Mouse (Mus musculus) lung, postnatal 4 days (tissue): ENCODE measurements around the gene Klhl11.

Experiments used
- DNase-seq, 2 experiments: peaks; one replicate each; pipeline ENCODE4 v3.0.0; 2021

The Klhl11 gene

DNA sequence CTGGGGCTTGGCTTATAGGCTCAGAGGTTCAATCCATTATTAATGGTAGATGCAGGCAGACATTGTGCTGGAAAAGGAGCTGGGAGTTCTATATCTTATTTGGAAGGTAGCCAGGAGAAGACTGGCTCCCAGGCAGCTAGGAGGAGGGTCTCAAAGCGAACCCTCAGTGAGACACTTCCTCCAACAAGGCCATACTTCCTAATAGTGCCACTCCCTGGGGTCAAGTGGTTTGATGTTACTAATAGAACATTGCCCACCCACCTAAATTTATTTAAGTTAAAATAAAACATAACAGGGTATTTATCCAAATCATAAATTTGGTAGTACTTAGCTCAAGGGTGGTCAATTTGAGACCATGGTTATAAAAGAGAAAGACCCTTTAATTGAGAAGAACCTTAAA lies 6.7 kb downstream of the Klhl11 start:
- no peak for DNase-seq

DNA sequence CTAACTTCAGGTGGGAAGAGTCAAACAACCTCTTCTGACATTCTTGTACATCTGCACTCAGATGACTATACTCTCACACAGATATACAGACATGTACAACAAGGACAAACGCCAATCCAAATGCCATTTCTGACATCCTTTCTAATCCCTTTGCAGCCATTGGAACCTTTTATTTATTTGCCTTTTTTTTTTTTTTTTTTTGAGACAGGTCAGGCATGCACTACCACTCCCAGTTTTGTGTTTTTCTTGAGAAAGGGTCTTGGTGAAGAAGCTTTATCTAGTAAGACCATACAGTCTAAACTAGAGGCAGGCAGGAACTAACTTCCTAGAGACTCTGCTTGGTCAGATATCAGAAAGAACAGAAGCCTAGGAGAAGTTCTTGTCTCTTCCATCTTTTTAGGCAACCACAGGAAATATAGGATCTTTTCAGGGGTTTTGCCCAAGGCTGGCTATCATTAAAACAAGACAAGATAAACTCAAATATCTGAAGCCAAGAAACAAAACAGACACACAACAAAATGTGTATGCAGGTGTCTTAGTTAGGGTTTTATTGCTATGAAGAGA lies 7.2 kb downstream of the Klhl11 start:
- no peak for DNase-seq

DNA sequence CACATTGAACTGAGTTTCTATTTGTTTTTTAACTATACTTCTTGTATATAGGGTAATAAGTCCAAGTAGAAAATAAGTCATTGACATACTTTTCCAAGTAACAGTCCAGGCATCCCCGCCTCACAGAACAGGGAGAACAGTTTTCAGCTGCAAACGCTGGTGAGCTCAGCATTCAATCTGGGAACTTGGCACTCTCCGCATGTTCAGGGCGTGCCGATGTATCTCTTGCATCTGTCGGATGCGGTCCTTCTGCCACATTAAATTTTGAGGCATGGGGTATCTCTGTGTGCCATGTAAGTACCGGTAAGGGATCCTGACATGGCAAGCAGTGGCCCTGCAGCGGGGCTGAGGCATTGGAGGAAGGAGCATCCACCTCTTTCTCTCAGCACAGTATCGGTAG lies 9.8 kb downstream of the Klhl11 start:
- DNase-seq = no peak

DNA sequence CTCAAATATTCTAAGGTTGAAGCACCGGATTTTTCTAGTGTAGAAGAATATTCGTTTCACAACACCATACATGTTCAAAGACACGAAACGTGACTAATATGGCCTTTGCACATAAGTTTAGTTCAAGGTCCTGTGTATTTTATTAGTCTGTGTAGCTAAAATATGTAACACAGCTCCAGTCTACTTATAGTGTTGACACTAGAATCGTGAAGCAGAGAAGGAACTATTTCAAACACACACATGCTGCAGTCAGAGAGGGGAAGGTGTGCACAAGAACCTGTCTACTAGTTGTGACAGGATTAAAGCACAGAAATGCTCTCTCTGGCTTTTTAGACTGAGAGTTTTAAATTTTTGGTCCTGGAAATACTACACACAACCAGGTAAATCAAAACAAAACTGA lies 14.8 kb downstream of the Klhl11 start:
- DNase-seq = no peak

DNA sequence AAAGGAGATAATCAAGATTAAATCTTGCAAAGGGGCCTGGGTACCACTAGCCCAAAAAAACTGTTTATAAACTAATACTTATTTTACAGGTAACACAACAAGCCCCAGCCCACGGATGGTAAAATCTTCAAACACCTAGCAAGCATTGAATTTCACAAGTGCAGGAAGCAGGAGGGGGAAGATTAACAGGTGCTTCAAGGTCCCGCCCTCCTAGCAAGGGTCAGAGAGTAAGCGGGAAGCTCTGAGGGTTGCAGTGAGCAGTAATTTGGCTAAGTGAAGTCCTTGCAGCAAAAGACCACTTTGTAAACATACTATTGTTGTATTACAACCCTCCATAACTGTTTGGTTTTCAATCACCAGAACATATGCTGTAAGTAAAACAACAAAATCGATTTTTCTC lies 15.3 kb downstream of the Klhl11 start:
- DNase-seq = no peak

DNA sequence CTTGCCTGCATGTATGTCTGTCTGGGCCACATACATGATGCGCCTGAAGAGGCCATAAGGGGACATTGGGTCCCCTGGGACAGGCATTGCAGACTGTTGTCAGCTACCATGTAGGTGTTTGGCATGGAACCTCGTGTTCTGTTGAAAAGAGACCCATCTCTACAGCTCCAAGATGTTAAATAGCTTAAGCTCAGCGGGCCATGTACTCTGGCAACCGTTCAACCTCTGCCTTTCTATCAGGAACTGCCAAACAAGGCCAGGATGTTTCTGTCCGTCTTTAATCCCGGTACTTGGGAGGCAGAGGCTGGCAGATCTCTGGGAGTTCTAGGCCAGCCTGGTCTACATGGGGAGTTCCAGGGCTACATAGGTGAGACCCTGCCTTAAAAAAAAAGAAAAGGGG lies 29.9 kb downstream of the Klhl11 start:
- no peak for DNase-seq

DNA sequence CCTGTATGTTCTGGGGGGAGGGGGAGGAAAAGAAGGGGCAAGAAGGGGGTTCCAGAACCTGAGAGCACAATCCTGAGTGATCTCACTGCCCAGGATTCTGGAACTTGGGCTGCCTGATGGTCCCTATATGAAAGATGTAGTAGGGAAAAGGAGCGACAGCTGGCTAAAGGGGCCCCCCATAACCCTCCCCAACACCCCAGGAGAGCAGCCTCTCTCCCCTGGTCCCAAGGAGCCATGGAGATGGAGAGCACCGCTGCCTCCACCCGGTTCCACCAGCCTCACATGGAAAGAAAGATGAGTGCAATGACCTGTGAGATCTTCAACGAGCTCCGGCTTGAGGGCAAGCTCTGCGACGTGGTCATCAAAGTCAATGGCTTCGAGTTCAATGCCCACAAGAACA lies 30.7 kb downstream of the Klhl11 start, which contains the start of the genes Nt5c3b and Klhl10:
TSS of gene Nt5c3b (minus strand) at position 12 of the 400 bp plus-strand sequence.
TSS of gene Klhl10 (plus strand) at position 121 of the 400 bp plus-strand sequence.
- no peak for DNase-seq

DNA sequence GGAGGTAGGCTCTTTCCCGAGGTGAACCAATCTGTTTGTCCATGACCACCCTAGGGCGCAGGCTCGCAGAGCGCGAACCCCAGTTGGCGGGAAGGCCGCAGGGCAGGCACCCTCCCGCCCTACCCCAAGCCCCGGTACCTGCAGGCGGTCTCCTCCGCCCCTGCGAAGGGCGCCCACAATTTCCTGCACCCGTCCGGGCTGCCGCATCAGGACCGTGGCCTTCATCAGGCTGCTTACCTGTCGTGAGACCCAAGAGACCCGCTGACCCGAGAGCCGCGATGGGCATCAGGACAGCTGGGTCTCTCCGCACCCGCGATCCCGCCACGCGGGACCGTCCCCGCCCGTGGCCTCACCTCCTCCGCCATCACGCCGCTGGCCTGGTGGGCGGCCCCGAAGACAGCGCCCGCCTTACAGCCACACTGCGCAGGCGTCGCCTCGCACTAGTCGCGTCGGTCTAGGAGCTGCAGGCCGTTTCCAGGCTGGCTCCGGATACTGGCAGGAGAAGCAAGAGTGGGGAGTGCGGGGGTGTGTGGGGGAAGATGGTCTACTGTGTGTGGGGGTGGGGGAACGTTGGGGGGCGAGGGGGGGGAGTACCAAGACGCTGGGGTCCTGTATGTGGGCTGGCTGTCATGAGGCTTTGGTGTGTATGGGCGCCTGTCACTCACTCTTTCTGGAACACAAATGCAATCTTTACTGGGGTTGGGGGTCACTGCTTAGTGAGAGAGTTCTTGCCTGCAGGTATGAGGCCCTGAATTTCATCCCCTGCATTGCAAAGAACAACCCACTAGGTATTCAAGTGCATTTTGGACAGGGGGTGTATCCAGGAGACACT lies 31.6 kb downstream of the Klhl11 start:
- DNase-seq = peak; percentile 91 to 92

DNA sequence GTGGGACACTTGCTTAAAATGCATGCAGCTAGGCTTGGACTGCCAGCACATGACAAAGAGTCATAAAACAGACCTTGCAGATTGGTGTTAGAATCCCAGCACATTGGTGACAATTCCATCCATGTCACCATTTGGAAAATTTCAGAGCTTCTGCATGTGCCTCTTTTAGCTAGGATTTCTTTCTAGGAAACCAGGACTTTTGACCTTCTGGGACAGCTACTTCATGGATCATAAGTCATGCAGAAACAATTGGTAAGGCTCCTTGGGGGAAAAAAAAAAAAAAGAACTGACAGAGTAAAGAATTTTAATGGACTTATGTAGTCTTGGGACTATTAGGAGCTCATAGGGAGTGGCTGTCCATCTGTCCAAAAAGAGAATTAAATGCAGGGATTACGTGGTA lies 34.6 kb downstream of the Klhl11 start:
- DNase-seq = no peak

DNA sequence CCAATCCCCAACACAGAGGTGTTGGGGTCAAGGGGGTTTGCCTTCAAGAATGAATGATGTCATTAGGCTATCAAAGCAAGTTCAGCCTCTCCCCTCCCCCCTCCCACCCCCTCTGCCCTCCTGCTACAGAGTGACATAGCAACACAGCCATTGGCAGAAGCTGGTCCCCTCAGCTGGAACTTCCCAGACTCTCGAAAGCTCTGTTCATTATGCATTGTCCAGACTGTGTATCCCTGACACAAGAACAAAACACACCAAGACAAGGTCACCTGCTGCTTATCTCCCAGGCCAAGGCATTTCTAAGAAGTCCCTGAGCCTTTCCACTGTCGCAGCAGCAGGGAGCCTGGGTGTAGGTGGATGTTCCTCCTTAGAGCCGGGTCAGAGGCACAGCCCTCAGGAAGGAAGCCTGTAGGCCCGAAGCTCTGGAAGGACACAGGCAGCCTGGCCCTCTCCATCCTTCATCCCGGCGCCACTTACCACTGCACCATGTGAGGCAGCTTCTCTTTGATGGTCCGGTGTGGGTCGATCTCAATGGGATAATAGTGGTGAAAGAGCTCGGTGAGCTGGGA lies 36.8 kb downstream of the Klhl11 start:
- DNase-seq = no peak

DNA sequence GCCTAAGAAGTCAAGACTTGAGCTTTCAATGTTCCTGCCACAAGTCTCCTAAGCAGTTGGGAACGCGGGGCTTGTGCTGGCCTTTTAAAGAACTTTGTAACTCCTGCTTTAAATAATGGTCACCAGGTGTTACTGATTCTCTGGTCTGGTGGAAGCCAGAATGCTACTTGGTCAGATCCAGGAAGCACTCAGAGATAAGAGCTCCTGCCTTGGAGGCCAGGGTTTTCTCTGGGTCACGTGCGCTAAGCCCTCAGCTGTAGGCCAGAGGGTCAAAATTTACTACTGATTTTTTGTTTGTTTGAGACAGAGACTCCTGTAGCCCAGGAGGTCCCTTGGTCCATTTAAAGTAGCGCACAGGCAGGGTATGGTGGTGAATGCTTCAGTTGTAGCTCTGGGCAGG lies 40.5 kb downstream of the Klhl11 start:
- peak in 1 of 2 experiments; percentile 50 for DNase-seq

DNA sequence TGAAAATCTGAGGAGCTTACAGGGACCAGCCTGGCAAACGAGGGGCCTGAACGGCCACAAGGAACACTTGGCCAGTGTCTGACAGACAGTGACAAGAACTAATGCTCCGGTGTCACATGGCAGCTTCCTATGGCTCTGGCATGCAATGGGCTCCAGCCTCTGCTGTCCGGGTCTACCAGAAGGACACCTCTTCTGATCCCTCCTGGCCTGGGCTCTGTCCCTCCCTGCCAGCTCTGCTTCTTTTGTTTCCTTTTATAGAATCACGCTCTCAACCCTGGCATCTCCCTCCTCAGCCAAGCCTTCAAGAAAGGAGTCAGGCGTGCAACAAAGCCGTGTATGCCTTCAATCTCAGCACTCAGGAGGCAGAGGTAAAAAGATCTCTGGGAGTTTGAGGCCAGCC lies 42.5 kb downstream of the Klhl11 start:
- DNase-seq = no peak

DNA sequence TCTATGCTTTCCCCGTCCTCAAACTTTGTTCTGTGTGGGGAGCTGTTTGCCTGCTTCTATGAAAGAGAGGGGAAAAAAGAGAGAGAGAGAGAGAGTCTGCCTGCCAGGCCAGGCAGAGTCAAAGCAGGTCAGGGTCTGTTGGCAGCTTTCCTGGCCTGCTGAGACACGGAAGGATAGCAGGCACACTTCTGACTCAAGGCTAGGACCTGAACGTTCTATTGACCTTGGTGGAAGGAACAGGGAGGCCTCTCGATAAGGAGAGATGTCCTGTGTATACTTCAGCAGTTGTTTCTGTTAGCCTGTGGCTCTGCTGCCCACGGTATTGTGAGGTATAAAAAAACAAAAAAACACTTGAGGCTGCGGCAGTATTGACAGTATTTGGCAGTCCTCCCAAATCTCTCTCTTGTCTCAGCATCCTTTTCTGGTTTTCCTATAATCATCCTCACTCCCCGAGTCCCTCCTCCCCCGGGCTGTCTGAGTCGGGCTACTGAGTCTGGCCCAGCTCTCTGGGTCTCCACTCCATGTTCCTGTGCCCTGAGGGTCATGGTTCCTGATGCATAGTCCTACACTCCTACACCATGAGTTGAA lies 43.8 kb downstream of the Klhl11 start:
- DNase-seq = no peak

DNA sequence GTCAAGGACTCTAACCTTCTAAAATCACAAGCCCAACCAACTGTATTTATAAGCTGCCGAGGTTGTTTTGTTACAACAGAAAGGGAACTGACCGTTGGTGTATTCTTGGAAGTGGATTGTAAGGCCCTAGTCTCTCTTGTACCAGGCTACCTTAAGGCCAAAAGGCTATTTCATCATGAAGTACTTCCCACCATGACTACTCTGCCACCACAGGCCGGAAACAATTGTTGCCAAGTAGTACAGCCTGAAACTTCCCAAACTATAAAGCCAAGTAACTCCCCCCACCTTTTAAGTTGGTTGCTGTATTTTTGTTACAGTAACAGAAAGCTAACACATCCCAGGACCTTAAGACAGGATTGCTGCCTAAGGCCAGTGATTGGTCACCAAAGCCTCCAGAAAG lies 45.7 kb downstream of the Klhl11 start:
- DNase-seq = no peak

DNA sequence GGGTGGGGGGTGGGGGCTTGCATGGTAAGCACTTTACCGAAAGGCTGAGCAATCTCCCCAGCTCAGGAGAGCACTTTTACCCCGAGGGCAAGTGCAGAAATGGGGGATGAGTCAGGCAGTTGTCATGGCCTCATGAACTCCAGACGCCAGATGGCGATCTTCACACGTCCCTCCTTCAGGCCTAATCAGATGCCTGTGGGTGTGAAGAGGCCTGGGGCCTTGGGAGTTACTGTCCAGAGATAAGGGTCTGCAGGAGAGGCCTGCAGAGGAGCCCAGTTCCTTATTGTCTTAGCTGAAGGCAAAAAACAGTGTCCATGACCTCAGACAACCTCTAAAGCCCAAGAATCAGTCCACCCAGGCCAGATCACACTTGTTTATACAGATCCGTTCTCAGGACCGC lies 46.7 kb downstream of the Klhl11 start:
- DNase-seq = peak; percentile 73 to 79

DNA sequence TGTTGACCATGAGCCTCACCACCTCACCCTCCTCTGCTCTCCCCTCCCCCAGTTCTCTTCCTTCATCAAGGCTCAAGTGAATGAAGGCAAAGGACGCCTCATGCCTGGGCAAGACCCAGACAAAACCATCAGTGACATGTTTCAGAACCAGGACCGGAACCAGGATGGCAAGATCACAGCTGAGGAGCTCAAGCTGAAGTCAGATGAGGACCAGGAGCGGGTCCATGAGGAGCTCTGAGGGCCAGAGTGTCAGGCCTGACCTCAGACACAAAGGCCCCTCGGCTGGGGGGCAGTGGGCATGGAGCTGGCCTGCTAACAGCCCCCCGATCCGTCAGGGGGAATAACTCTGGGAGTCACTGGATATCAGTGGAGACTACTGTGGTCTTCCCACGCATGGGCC lies 48.7 kb downstream of the Klhl11 start:
- DNase-seq = no peak

DNA sequence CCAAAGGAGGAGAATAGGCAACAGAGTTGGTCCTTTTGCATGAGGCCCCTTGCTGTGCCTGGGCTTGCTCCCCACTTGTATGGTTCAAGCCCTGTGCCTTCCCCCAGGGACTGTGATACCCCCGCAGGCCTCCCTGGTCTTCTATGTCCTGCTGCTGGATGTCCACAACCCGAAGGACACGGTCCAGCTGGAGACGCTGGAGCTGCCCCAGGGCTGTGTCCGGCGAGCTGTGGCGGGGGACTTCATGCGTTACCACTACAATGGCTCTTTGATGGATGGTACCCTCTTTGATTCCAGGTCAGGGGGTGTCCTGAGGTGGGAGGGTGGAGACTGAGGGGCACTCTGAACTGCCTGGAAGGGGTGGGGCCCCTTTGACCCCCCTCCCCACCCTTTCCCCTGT lies 51.0 kb downstream of the Klhl11 start:
- DNase-seq = no peak

DNA sequence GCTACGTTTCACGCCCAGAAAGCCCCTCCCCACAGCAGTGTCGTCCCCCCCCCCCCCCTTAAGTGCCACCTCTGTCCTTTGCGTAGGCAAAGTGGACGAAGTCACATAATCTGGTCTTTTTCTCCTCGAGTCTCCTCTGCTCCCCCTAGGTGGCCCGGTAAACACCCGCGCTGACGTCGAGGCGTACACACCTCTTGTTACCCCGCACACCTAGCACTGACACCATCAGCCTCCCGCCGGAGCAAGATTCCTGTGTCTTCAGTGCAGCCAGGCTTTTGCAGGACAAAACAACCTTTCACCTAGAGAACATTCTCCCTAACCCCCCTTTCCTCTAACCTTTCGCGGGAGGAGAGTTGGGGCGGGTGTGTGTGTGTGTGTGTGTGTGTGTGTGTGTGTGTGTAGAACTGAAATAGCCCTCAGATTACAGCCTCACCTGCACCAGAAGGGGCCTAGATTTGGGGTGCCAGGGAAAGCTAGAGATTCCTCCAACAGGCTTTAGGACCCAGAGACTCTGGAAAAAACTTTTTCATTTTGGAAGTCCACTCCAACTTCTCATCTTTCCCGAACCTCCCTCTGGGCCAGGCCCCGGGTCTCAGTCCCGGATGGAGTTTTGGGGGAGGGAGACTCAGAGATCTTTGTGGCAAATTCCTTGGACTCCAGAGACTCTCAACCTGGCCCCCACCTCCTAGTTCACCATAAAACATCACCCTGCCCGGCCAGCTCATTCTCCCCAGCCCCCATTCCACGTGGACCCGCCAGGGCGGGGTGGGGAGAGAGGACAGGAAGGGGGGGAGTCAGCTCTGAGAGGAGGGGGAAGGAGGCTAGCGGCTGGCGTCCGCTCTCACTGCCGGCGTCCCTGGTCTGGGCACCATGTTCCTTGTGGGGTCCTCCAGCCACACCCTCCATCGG lies 57.4 kb downstream of the Klhl11 start, which contains the start of gene Fkbp10:
TSS of gene Fkbp10 (plus strand) at position 784 of the 909 bp plus-strand sequence.
- DNase-seq = peak; percentile 80 to 86

DNA sequence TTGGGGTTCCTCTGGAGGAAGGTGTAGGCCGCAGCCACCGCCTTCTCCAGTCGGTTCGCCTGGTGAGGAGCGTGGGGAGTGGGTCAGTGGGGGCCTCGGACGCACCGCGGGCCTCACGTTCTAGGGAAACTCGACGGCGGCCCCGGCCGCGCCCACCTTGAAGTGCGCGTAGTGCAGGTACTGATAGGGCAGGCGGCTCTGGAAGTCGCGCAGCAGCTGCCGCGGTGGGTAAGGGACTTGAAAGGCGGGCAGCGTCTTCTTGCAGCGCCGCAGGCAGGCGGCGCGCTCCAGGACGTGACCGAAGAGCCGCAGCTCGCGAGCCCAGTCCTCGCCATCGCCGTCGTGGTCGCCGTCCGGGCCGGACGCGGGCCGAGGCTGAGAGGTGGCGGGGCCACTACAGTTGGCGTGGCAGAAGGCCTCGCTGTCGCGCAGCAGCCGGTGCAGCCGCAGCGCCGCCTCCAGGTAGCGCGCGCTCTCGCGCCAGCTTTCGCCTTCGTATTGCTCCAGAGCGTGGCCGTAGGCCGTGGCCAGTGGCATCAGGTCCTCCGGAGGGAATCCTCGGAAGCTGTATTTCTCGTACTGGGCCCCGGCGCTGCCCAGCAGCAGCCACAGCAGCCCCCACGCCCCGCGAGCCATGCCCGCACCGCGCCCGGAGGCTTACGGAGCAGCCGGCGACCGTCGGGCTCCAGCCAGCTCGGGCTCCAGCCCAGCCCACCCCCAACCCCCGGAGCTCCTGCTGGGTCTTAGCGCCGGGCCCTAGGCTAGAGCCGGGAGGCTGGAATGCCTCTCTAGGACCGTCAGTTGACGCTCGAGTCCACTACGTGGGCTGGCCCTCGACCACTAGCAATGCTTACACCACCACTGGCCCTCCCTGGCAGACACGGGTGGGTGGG lies 58.3 kb downstream of the Klhl11 start, which contains the start of gene P3h4:
TSS of gene P3h4 (minus strand) at position 816 of the 893 bp plus-strand sequence.
- DNase-seq = peak; percentile 92 to 94

DNA sequence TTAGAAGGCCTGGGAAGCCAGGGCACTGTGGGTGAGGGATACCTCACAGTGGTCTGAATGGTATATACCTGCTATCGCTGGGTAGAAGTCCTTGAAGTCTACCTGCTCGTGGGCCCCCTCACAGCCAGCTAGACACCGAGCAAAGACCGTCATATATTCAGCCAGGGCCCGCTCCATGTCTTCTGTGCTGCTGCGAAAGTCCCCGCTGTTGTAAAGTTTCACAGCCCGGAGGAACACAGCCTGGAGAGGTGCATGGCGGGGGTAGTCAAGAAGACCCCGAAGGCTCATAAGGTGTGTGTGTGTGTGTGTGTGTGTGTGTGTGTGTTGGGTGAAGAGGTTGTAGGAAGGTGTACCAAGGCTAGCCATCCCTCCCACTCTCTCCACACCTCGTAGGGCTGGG lies 59.0 kb downstream of the Klhl11 start:
- DNase-seq = no peak
